Mouse (Mus musculus) monocyte, adult 2 months (primary cell): ENCODE data around the gene Pafah2.
"Not testable (repeated sequence)": the region's sequence is repeated elsewhere in the genome, so short reads cannot be mapped to it uniquely, and the experiment has no call there.

Experiments
- DNase-seq, 2 experiments: peaks; one replicate each; pipeline ENCODE4 v3.0.0; 2022; ENCODE audit warnings: low spot score in 2 of 2, low read depth in 1 of 2

Gene Pafah2

DNA sequence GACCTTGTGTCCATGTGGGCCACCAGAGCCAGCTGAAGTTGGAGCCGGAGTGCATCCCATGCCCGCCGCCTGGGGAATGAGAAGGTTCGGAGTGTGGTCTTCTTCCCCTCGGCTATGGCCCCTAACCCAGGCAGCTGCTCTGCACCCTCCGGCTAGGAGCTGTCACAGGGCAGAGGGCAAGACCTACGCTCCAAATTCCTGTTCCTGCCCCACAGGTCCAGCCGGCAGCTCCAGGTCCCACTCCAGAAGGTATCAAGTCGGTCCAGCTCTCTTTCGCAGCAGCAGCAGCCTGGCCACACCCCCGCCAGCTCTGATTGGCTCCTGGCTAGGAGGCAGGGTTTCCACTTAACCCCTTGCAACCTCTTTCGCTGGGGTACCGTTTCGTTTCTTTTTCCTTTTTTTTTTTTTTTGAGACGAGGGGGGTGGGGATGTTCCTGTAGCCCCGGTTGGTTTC, 23.8 kb upstream of the Pafah2 start:
- DNase-seq, result no peak

DNA sequence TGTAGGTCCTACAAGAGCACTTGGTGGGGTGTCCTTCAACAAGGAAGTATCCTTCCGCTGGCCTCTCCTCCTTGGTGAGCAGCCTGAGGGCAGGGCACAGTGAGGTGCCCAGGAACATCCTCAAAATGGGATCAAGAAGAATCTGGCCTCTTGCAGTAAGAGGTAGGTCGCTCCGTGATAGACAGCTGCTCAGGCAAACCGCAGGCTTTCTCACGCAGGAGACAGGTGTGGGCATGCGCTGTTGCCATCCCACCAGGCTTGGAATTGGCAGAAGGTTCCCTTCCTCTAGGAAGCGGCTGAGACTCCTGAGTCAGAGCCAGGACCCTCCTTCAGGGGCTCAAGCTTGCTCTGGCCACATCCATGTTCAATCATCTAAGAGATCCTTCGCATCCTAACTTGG, 22.8 kb upstream of the Pafah2 start:
- DNase-seq, result no peak

- DNase-seq, result no peak
Observed at GRCm38 (mm10) chr4:134374306-134374705, 21.8 kb upstream of the Pafah2 start.

DNA sequence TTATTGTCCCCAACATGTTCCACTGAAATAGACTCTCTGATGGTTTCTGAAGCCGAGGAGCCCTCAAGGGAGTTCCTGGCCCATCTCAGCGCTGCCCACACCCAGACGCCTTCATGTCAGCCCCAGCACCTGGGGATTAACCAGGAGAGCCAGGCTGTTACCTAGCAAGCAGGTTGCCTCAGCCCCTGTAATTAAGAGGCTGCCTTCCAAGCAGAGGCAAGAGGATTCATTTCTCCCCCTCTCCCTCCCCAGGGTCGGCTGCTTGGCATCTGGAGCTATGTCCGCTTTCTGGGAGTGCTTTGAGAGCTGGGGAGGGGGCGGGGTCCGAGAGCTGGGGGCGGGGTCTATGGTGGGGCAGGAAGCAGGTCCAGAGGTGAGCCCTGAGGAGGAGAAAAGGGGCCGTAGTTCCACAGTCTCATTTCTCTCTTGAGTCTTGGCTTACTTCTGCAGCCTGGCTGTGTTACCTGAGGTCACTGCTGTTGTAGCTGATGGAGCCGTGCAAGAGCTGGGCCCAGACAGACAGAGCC, 18.0 kb upstream of the Pafah2 start:
- no peak for DNase-seq

DNA sequence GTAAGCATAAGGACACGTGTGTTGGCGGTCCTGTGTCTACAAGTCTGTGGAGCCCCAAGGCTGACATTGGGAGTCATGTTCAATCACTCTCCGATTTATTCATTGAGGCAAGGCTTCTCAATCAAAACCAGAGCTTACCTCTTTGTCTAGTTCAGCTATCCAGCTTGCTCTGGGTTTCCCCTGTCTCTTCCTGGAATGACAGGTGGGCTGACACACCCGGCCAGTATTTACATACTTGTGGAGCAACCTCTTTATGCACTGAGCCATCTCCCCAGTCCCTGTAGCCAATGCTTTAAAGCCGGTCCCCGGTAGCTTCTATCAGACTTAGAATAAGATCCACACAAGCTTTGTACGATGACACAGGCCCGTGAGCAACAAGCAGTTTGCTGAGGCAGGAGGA, 16.6 kb upstream of the Pafah2 start:
- DNase-seq, result no peak

DNA sequence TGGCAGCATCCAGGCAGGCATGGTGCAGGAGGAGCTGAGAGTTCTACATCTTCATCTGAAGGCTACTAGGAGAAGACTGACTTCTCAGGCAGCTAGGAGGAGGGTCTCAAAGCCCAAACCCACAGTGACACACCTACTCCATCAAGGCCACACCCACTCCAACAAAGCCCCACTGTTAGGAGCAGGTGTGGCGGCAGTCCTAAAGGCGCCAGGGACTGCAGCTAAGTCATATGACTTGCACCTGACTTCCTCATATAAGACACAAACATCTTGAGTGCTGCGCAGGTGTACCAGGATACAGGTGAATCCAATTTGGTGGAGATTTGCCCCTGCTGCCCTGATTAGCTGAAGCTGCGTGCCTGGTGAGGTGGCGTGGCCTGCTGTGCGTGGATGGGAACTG, 12.4 kb upstream of the Pafah2 start, which contains the start of gene Extl1:
Extl1 (minus strand) TSS at position 101 of the 400 bp plus-strand sequence.
- DNase-seq, result not testable (repeated sequence)

- DNase-seq, result no peak
Observed at GRCm38 (mm10) chr4:134387268-134387667, 8.9 kb upstream of the Pafah2 start.

GRCm38 (mm10) chr4:134388397-134388796, 7.7 kb upstream of the Pafah2 start:
- peak in 1 of 2 experiments; percentile 49 for DNase-seq

GRCm38 (mm10) chr4:134391636-134392035, 4.5 kb upstream of the Pafah2 start:
- no peak for DNase-seq

GRCm38 (mm10) chr4:134392595-134392994, 3.5 kb upstream of the Pafah2 start:
- no peak for DNase-seq

DNA sequence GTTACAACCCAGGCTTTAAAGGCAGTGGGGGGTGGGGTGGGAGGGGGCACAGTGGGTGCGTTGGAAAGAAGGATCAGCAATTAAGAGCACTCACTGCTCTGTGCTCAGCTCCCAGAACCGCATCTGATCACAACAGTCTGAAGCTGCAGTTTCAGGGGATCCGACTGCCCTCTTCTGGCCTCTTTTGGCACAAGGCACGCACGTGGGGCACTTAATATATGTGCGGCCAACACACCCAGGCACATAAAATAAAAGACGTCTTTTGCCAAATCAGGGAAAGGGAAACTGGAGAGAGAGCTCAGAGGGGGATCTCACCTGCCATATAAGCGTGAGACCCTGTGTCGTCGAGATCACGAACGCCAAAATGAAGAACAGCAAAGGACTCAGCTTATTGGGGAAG, 3.1 kb upstream of the Pafah2 start:
- no peak for DNase-seq

- DNase-seq, result no peak
Observed at GRCm38 (mm10) chr4:134395142-134395541, 978 bp upstream of the Pafah2 start.

DNA sequence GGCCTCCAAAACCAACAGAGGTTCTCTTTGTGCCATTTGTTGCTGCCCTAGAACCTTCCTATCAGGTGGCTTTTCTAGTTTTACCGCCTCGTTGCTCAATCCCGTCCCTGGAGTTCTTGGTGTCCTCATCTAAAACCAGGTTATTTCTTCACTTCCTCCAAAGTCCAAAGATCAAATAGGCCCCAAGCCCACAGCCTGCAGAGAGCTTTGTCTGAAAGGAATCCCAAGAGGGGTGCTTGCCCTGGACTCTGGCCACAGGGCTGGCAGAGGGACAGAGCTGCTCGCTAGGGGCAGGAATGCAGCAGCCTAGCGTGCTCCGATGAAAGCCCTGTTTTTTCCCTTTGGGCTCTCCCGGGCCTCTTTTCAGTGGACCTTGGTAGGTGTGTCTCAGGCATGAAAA, 1.0 kb downstream of the Pafah2 start:
- DNase-seq, result no peak

- DNase-seq, result no peak
Observed at GRCm38 (mm10) chr4:134397732-134398131, 1.6 kb downstream of the Pafah2 start.

- DNase-seq, result no peak
Observed at GRCm38 (mm10) chr4:134400206-134400605, 4.1 kb downstream of the Pafah2 start.

- no peak for DNase-seq
Observed at GRCm38 (mm10) chr4:134401181-134401661, 5.1 kb downstream of the Pafah2 start.

DNA sequence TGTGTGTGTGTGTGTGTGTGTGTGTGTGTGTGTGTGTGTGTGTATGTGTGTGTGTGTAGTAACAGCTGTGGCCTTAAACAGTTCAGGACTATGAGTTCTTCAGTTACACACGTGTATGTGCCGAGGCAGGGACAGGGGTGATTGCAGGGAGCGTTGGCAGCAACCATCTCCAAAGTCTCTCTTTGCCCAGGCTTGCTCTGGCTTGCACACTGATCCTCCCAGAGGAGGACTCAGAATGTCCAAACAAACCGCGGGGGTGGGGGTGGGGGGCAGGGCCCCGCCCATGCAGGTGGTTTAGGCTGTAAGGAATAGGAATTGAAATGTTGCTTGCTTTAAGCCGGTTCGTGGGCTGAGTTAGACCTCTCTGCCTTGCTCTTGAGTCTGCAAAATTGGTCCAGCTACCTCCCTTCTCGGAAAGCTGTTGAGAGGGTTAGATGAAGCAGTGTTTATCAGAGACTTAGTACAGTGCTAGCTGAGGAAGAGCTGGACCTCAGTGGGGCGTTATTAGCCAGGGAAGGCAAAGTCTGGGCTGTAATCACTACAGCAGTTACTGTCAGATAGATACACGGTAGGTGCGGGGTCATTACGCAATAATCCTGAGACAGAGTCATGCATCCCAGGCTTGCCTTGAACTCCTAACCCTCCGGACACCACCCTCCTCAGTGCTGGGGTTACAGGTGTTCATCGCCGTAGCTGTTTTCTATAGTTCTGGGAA, 5.9 kb downstream of the Pafah2 start:
- no peak for DNase-seq

- DNase-seq, result no peak
Observed at GRCm38 (mm10) chr4:134402571-134403262, 6.6 kb downstream of the Pafah2 start.

- DNase-seq, result no peak
Observed at GRCm38 (mm10) chr4:134403721-134404120, 7.6 kb downstream of the Pafah2 start.

DNA sequence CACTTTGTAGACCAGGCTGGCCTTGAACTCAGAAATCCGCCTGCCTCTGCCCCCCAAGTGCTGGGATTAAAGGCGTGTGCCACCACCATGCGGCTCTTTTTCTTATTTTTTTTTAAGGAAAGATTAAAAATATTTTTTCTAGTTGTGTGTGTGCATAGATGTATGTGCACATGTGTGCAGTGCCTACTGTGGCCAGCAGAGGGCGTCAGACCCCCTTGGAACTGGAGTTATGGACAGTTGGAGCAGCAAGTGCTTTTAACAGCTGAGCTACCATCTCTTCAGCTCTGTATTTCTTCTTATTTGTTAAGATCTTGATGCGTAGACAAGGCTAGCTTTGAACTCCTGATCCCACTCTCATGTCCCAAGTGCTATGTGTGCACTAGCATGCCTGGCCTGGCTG, 13.2 kb downstream of the Pafah2 start:
- DNase-seq, result no peak

DNA sequence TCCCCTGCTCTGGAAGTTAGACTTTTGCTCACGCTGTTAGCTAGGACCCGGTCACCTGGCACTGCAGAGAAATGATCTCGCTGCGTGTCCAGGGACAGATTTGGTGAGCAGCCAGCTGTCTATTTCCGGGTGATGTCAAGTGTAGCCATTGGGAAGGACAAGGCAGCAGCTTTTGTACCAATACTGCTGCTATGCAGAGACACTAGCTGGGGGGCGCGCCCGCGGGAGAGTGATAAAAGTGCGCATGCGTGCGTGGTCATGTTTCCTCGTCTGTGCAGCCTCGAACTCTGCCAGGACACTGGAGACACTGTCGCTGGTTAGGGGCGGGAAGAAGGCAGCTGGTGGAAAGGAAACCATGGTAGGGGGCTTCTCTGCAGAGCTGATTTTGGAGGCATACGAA, 20.1 kb downstream of the Pafah2 start:
- no peak for DNase-seq

- no peak for DNase-seq
Observed at GRCm38 (mm10) chr4:134416602-134417001, 20.5 kb downstream of the Pafah2 start.
